Mouse (Mus musculus) Patski (cell line): ENCODE measurements around the gene Slc26a9. TPM values are rescaled to one million over a fixed set of nuclear protein-coding genes. Genes with fewer than 3 reads are reported as not detected.

Experiments used
- ATAC-seq: fragments of 100-300 bp; one replicate; pipeline ENCODE4 v1.8.0; 2021
- CTCF ChIA-PET: fragments of 350-600 bp; sonication (Branson Sonifier 250); formaldehyde crosslinking; loops from one replicate; lab custom pipeline; 2022; ENCODE audit warnings: inconsistent platforms; lab: Charles Lee
- POLR2A ChIA-PET: fragments of 350-600 bp; sonication (Branson Sonifier 250); formaldehyde crosslinking; loops from one replicate; lab custom pipeline; 2022; ENCODE audit warnings: antibody characterized with exemption, inconsistent platforms; lab: Charles Lee
- DNase-seq: peaks from one replicate; pipeline ENCODE4 v3.0.0-alpha.2; 2011; ENCODE audit warnings: low read depth, low spot score
- H3K27me3 ChIP-seq: fragments of 371-371 bp; one replicate; pipeline ENCODE4 v1.5.1; 2021
- CTCF ChIP-seq: fragments of 100-300 bp; IDR thresholded peaks from one replicate; pipeline ENCODE4 v1.5.1; 2021
- in situ Hi-C: fragments of 300-500 bp; cut with MboI; formaldehyde crosslinking; loops from 3 replicates; pipeline ENCODE4 v1.11.1; 2018; ENCODE audit warnings: low pct_unique_long_range_greater_than_20kb, mixed read lengths
- polyA plus RNA-seq: library from polyadenylated mRNA; unstranded; gene quantifications from one replicate; pipeline ENCODE4 v1.2.3, GENCODE M21; 2021

The Slc26a9 gene
- polyA plus RNA-seq, 1 experiment from 2014 or later: 0.01 TPM

DNA sequence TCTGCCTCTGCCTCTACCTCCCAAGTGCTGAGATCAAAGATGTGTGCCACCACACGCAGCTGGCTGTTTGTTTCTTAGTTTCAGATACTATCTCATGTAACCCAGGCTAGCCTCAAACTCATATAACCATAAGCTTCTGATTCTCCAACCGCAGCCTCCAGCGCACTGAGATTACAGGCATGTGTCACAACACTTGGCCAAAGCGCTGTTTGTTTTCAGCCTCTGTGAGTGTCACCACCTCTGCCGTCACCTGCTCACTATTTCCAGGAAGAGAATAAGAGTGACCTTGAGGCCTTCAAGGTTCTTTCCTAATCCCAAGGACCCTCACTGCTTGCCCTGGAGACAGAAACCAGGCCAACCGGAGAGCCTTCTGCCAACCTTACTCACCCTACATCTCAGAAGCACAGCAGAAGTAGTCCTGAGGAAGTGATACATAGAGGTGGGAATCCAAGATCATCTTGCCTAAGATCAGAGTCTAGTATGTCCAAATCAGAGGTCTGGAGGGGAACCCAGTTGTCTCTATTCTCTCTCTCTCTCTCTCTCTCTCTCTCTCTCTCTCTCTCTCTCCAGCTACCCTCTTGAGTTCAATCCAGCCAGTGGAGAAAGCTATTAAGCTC lies 9.1 kb upstream of the Slc26a9 start:
- DNase-seq: no peak
- POLR2A ChIA-PET: no interaction called here
- TF ChIP-seq CTCF: no peak
- ATAC-seq: no peak
- CTCF ChIA-PET: interaction anchor here (1.2 kb wide), 1 partner anchor 22 kb away, joined by 3 read pairs; no protein-coding TSS in a partner anchor
- no peaks in the 10 kb centered on the region for H3K27me3 ChIP-seq
- in situ Hi-C loops: loop anchor here (25.0 kb wide), 1 partner anchor 553 kb away; the partner anchor contains the start of gene Klhdc8a

- in situ Hi-C loops: loop anchor here (25.0 kb wide), 1 partner anchor 551 kb away; the partner anchor contains the start of gene Klhdc8a
- DNase-seq: no peak
These were observed 7.3 kb upstream of the Slc26a9 start for GRCm38 (mm10) chr1:131736494-131736893.

GRCm38 (mm10) chr1:131737269-131737668 lies 6.6 kb upstream of the Slc26a9 start:
- H3K27me3 ChIP-seq: peaks cover 1% of the 10 kb centered on the region
- POLR2A ChIA-PET: no interaction called here
- TF ChIP-seq CTCF: no peak
- in situ Hi-C loops: loop anchor here (25.0 kb wide), 1 partner anchor 550 kb away; the partner anchor contains the start of gene Klhdc8a
- ATAC-seq: peak; percentile 88
- CTCF ChIA-PET: interaction anchor here (0.7 to 1.9 kb wide), 4 partner anchors 15 to 27 kb away, joined by 3 to 9 read pairs (median 3); no protein-coding TSS in a partner anchor
- peak; percentile 95 for DNase-seq

More at GRCm38 (mm10) chr1:131736494-131736893, 7.3 kb upstream of the Slc26a9 start:
- H3K27me3 ChIP-seq: no peaks in the 10 kb centered on the region
- TF ChIP-seq CTCF: no peak
- ChIA-PET CTCF (interaction anchor here (1.0 to 1.9 kb wide), 4 partner anchors 9 to 24 kb away, joined by 3 to 9 read pairs (median 4); no protein-coding TSS in a partner anchor), POLR2A (interaction anchor here (0.6 kb wide), 1 partner anchor 11 kb away, joined by 9 read pairs; no protein-coding TSS in a partner anchor)
- ATAC-seq: no peak

DNA sequence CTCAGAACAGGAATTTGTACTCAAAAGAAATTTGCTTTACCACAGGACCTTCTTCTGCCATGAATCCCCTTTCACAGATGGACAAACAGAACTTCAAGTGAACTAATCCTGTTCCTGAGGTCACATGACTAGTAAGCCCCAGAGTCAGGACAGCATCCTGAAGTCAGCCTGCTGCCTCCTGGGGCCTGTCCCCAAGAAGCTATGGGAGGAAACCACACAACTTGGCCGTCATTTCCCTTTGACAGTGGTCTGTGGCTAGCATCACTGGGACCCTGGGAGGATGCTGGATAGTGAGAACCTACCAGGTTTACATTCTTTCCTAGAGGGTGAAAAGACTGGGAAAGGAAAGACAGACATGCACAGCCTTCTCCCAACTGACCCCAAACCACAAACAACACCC lies 5.1 kb upstream of the Slc26a9 start:
- DNase-seq (no peak), ATAC-seq (no peak)
- CTCF ChIA-PET: interaction anchor here (1.3 kb wide), 1 partner anchor 18 kb away, joined by 3 read pairs; no protein-coding TSS in a partner anchor
- H3K27me3 ChIP-seq: peaks cover 12% of the 10 kb centered on the region
- TF ChIP-seq CTCF: no peak
- in situ Hi-C loops: loop anchor here (25.0 kb wide), 1 partner anchor 549 kb away; the partner anchor contains the start of gene Klhdc8a
- POLR2A ChIA-PET: no interaction called here

- ATAC-seq (no peak), DNase-seq (no peak)
- H3K27me3 ChIP-seq: peaks cover 12% of the 10 kb centered on the region
- CTCF ChIA-PET: interaction anchor here (0.6 to 1.5 kb wide), 4 partner anchors 17 to 38 kb away, joined by 3 read pairs; no protein-coding TSS in a partner anchor
- in situ Hi-C loops: loop anchor here (25.0 kb wide), 1 partner anchor 548 kb away; the partner anchor contains the start of gene Klhdc8a
- POLR2A ChIA-PET: no interaction called here
- no peak for TF ChIP-seq CTCF
These were observed 4.2 kb upstream of the Slc26a9 start for GRCm38 (mm10) chr1:131739481-131740160.

DNA sequence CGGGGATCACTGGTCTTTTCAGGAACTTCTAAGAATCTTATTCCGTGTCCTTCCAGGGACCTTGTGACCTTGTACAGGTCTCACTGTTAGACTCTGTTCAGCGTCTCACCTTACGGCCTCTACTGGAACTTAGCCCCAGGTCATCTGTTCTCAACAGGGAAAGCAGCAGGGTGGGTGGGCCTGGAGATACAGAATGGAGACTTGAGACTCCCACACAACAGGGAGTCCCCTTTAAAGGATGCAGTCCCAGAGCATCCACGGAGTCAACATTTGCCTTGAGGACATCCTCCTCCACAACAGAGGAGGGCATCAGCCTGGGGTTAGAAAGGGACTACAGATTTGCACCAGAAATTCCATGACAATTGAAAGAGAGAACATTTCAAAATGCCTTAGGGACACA lies 1.6 kb downstream of the Slc26a9 start:
- ATAC-seq (no peak), DNase-seq (no peak)
- POLR2A ChIA-PET: no interaction called here
- CTCF ChIA-PET: no interaction called here
- in situ Hi-C loops: loop anchor here (25.0 kb wide), 1 partner anchor 542 kb away; the partner anchor contains the start of gene Klhdc8a
- TF ChIP-seq CTCF: no peak
- peaks cover 12% of the 10 kb centered on the region for H3K27me3 ChIP-seq

GRCm38 (mm10) chr1:131747761-131748160 lies 3.9 kb downstream of the Slc26a9 start:
- POLR2A ChIA-PET: interaction anchor here (0.7 kb wide), 1 partner anchor 11 kb away, joined by 9 read pairs; no protein-coding TSS in a partner anchor
- ATAC-seq (no peak), DNase-seq (no peak)
- H3K27me3 ChIP-seq: peaks cover 6% of the 10 kb centered on the region
- no peak for TF ChIP-seq CTCF
- in situ Hi-C loops: loop anchor here (25.0 kb wide), 1 partner anchor 540 kb away; the partner anchor contains the start of gene Klhdc8a
- CTCF ChIA-PET: interaction anchor here (1.9 kb wide), 1 partner anchor 35 kb away, joined by 5 read pairs; no protein-coding TSS in a partner anchor

DNA sequence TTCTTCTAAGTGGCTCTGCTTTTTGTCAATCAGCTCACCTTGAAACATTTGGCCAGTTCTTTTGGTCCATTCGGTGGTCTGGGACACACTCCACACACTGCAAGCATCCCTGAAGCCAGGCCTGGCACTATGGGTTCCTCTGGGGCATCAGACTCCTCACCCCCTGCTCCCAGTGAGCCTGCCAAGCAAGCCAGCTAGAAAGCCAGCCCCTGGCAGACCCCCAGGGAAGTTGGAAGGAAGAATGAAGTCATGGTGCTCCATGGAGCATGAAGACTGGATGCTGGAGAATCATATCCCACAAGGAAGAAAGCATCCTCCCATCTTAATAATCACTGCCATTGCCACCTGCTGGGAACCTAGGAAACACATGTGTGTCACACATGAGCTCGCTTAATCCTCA lies 4.8 kb downstream of the Slc26a9 start:
- no peaks in the 10 kb centered on the region for H3K27me3 ChIP-seq
- in situ Hi-C loops: loop anchor here (25.0 kb wide), 1 partner anchor 539 kb away; the partner anchor contains the start of gene Klhdc8a
- ChIA-PET CTCF (interaction anchor here (1.6 kb wide), 1 partner anchor 26 kb away, joined by 3 read pairs; no protein-coding TSS in a partner anchor), POLR2A (interaction anchor here (1.0 kb wide), 1 partner anchor 18 kb away, joined by 3 read pairs; no protein-coding TSS in a partner anchor)
- ATAC-seq (peak; percentile 28), DNase-seq (no peak)
- no peak for TF ChIP-seq CTCF

GRCm38 (mm10) chr1:131749706-131750545 lies 6.1 kb downstream of the Slc26a9 start:
- no peaks in the 10 kb centered on the region for H3K27me3 ChIP-seq
- CTCF ChIA-PET: interaction anchor here (1.4 to 1.6 kb wide), 2 partner anchors 28 to 38 kb away, joined by 3 to 5 read pairs; no protein-coding TSS in a partner anchor
- in situ Hi-C loops: loop anchor here (25.0 kb wide), 1 partner anchor 537 kb away; the partner anchor contains the start of gene Klhdc8a
- no peak for TF ChIP-seq CTCF
- ATAC-seq (no peak), DNase-seq (no peak)
- POLR2A ChIA-PET: interaction anchor here (1.0 kb wide), 1 partner anchor 19 kb away, joined by 3 read pairs; no protein-coding TSS in a partner anchor
